Mouse (Mus musculus) stomach, postnatal 0 days (tissue): ENCODE measurements around the gene Akip1.

ENCODE experiments used
- CTCF ChIP-seq: IDR thresholded peaks from 2 replicates; pipeline ENCODE4 v1.5.1; 2016; ENCODE audit warnings: antibody characterized with exemption, low read depth, mild to moderate bottlenecking, moderate library complexity
- EP300 ChIP-seq: optimal IDR thresholded peaks from 2 replicates; pipeline ENCODE3; 2016; ENCODE audit warnings: antibody characterized with exemption

GRCm38 (mm10) chr7:109702721-109703120, 769 bp upstream of the Akip1 start:
- TF ChIP-seq CTCF: no peak
- no peak for TF ChIP-seq EP300
